Mouse (Mus musculus) heart, postnatal 4 days (tissue): ENCODE results near the gene Car1. TPM values are rescaled to one million over a fixed set of nuclear protein-coding genes. Genes with fewer than 3 reads are reported as not detected.
"Not testable (repeated sequence)": the region's sequence is repeated elsewhere in the genome, so short reads cannot be mapped to it uniquely, and the experiment has no call there.

Experiments
- DNase-seq: peaks from one replicate; pipeline ENCODE4 v3.0.0; 2021
- total RNA-seq, 2 experiments: library from RNA; stranded (reverse); gene quantifications; 2 replicates each; pipeline ENCODE4 v1.2.3; 2021

Car1 gene
- total RNA-seq, 2 experiments from 2014 or later, result not detected

DNA sequence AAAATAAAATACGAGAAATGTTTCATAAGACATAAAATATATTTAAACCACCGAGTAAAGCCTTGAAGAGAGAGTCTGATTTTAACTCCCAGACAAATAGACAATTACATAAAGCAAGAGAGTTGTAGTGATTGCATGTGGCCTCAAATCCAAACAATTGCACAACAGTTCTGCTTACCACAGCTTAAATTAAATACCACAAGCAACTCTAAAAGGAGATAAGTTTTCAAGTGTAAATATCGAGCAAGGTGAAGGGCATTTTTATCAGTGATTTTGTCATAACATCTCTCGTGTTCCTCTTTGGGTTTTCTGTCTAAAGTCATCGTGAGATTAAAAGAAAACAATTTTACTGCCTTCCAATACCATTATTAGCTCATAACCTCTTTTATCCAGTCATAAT, 25.0 kb downstream of the Car1 start:
- not testable (repeated sequence) for DNase-seq

DNA sequence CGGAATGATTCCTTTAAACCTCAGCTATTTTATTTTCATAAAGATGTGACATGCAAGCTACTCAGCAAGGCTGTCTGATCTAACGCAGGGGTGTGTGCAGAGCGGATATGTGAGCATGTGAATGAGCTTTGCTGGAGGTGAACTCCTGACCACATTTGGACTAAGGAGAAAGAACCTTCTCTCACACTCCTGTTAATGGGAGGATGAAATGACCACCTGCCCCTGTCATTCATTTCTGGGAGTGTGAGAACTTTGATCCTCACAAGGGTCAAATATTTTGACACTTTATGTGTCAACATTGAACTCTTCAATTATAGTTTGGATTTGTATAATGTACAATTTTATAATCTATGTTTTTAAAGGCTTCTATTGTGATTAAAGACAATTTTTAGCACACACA, 25.8 kb downstream of the Car1 start:
- DNase-seq, result not testable (repeated sequence)

- DNase-seq, result no peak
Observed at GRCm38 (mm10) chr3:14780212-14780611, 28.0 kb downstream of the Car1 start.

DNA sequence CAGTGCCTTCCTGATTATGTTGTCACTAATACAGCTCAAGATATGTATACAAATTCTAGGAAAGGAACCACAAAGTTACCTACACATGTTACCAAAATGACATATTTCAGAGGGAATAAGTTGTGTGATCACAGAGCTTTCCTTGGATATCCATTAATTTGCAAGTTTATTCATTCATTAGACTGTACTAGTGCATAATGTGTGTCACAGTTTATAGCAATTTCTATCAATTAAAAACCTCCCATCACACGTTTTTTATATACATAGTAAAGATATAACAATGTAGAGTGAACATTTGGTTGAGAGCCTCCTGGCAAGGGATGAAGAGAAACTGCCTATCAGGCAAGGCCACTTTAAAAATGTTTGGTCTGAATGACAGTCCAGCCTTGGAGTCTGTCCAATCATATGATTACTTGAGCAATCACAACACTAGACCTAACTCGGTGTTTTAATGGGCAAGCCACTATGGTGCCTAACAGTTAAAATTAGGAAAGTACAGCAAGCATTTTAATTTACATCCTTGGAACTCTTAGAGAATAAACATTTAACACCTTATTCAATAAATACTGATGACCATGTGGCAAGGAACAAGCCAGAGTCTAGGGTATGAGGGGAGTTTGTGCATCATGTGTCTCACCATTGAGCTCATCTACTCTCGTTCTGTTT, 31.5 kb downstream of the Car1 start:
- DNase-seq, result not testable (repeated sequence)

DNA sequence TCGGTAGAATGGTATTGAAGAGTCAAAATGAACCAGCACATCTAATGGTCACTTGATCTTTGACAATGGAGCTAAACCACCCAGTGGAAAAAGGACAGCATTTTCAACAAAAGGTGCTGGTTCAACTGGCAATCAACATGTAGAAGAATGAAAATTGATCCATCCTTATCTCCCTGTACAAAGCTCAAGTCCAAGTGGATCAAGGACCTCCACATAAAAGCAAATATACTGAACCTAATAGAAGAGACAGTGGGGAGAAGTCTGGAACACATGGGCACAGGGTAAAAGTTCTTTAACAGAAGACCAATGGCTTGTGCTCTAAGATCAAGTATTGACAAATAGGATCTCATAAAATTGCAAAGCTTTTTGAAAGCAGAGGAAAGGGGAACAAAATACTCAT, 33.6 kb downstream of the Car1 start:
- not testable (repeated sequence) for DNase-seq

GRCm38 (mm10) chr3:14772473-14772872, 35.7 kb downstream of the Car1 start:
- DNase-seq, result not testable (repeated sequence)

- DNase-seq, result no peak
Observed at GRCm38 (mm10) chr3:14764755-14765566, 43.2 kb downstream of the Car1 start.

DNA sequence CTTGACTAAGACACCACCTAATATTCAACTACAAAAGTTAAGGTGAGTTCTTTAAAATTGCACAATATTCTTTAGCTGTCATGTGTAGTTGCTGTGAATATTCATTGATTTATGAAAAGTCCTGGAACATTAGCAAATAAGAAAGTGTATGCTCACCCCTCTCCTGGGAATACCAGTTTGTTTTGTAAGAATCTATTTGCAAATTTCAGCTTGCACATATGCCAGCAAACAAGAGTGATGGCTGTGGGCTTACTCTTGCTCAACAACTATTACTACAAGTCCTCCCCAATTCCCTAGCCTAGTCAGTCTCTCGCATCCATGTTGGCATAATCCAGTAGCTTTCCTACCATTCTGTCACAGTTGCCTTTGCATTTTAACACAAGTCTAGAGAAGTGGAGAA, 52.5 kb downstream of the Car1 start:
- DNase-seq, result no peak

DNA sequence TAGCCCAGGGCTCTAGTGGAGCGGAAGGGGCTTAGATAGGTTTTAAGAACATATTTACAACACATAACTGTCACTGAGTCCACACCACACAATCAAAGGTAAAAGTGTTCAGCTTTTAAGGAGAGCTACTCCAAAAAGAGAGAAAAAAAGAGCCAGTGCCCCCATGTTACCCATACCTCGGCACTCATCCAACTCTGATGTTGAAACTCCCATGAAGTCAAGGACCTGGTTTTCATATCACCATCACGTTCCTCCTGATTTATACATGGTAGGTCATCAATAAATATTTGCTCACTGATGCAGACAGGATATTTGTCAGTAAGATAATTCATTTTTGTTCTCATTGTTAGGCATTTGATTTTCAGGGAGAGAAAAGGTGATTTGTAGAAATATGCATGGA, 62.1 kb downstream of the Car1 start:
- DNase-seq, result no peak

DNA sequence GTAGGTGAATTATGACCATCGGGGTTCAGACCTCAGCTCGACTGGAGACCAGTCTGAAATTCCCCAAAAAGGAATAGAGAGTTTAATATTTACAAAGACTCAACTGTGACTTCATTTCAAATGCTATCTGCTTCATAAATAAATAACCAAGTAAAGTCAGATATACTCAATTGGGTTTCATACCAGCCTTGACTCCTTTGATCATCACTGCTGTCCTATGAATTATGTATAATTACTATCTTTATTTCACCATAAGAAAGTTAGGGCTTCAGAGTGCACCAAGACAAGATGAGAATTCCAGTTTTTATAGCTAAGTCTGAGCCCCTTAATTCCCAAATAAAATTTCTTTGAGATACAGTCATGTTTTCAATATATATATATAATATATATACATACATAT, 69.9 kb downstream of the Car1 start:
- DNase-seq, result no peak

DNA sequence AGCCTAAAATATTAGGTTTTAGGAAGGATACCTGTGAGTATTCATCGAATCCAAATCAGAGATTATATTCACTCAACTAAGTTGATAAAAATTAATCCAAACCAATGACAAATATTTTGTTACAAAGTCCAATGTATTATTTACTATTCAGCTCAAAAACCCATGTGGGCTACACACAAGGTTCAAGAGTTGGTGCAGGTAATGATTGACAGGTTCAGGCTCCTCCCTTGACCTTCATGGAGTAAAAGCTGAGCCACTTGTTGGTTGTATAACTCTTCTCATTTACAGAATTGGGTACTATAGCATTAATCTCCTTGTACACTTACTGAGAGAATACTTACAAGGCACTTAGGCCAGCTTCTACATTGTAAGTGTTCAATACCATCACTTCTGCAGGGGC, 80.7 kb downstream of the Car1 start:
- not testable (repeated sequence) for DNase-seq

DNA sequence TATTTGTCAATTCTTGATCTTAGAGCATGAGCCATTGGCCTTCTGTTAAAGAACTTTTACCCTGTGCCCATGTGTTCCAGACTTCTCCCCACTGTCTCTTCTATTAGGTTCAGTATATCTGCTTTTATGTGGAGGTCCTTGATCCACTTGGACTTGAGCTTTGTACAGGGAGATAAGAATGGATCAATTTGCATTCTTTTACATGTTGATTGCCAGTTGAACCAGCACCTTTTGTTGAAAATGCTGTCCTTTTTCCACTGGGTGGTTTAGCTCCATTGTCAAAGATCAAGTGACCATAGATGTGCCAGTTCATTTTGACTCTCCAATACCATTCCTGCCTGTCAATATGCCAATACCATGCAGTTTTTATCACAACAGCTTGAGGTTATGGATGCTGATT, 82.7 kb downstream of the Car1 start:
- not testable (repeated sequence) for DNase-seq

Other genes starting within 250 kb of the Car1 start
- gene 1810022K09Rik, start 197.1 kb downstream of the Car1 start, total RNA-seq, result 100 to 1,000 TPM; 103 to 119 TPM
- 1 to 10 TPM; 1.2 to 1.8 TPM for gene Car13, start 166.6 kb downstream of the Car1 start, total RNA-seq
- 10 to 100 TPM; 22.0 to 45.6 TPM for gene Car3, start 55.1 kb upstream of the Car1 start, total RNA-seq
- gene Car2, start 77.9 kb upstream of the Car1 start, total RNA-seq, result 10 to 100 TPM in 1 of 2 experiments, 1 to 10 TPM in 1; 9.8 to 11.8 TPM